Mouse (Mus musculus) cerebellum, adult 18-20 months (tissue): ENCODE results near the gene Lsr.
A peak's percentile ranks its signal among the peaks of the same experiment; 100 is the strongest.
"Not testable (repeated sequence)": the region's sequence is repeated elsewhere in the genome, so short reads cannot be mapped to it uniquely, and the experiment has no call there.

Source experiments
- DNase-seq, 2 experiments: peaks; one replicate each; pipeline ENCODE4 v3.0.0; 2021

Lsr gene

GRCm38 (mm10) chr7:30959786-30960349, 13.4 kb downstream of the Lsr start:
- DNase-seq: no peak

GRCm38 (mm10) chr7:30958866-30959487, 14.3 kb downstream of the Lsr start:
- no peak for DNase-seq

DNA sequence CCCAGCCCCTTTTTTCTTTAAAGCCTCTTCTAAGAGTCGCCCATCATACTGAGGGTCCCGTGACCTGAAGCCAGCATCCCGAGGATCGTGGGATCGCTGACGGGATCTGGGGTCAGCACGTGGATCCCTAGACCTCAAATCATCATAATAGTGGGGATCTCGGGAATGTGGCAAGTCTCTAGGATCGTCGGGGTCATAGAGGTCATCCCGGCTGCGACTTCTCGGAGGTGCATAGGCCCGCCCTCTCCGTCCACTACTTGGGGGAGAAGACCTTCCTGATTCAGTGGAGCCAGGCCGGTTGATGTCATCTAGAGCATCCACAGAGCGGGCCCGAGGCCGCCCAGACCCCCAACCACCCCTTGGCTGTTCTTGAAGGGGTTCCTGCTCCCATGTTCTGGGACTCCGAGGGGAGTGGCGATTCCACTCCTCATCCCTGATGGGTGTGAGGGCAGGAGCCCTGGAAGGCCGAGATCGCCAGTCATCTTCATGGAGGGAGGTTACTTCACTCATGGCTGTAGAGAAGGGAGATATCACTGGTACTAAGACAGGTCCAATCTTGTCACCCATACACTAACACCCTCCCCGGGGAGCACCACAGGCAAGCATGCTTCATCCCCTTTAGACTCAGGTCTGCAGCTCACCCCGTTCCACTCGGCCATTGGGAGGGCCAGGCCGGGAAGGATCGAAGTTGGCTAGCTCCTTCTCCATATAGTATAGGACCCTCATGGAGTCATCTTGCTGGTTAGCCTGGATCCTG, 15.0 kb downstream of the Lsr start:
- peak; percentile 33 to 36 for DNase-seq

DNA sequence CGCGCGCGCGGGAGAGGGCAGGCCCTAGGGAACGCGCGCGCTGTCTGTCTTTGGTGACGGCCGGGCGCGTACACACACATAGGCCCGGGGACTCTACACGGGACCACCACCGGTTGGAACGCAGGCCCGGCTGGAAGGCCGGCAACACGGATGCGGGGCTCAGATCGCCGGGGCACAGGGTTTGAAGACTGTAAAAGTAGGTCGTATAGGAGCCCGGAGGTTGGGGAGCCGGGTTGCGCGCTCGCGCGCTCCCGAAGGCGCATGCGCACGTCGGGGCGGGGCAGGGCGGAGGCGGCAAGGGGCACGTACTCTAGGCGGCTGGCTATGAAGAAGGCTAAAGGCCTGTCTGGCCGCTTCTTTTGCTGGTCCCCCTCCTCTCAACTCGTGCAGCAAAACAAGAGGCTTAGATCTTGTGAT, 15.9 kb downstream of the Lsr start:
- DNase-seq: peak; percentile 90 to 96

DNA sequence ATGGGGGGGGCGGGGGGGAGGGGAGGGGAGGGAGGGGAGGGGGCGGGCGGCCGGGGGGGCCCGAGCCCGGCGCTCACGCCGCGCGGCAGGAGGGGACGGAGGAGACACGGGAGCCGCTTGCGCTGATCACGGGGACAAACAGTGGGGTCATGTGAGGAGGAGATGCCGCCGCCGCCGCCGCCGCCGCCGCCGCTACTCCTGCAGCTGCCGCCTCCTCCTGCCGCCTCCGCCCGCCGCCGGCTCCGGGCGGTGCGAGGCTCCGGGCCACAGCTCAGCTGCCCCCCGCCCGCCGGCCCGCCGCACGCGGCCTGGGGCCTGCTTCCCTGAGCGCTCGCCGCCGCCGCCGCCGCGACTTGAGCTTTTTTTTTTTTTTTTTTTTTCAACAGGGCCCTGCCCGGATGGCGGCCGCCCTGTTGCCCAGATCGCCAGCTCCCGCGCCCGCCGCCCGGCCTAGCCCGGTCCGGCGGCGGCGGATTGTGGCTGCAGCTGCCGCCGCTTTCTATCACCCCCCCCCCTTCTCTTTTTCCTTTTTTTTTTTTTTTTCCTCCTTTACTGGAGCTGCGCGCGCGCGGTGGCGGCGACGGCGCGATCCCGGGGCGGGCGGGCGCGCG, 16.4 kb downstream of the Lsr start, which contains the start of gene Usf2:
Gene Usf2, minus strand, starts transcription at position 48 of the 611 bp plus-strand sequence.
- DNase-seq: peak; percentile 83

- DNase-seq: peak in 1 of 2 experiments; percentile 74
These were observed 16.9 kb downstream of the Lsr start for GRCm38 (mm10) chr7:30956357-30956751.

- peak; percentile 91 to 94 for DNase-seq
These were observed 17.5 kb downstream of the Lsr start for GRCm38 (mm10) chr7:30955584-30956356.

DNA sequence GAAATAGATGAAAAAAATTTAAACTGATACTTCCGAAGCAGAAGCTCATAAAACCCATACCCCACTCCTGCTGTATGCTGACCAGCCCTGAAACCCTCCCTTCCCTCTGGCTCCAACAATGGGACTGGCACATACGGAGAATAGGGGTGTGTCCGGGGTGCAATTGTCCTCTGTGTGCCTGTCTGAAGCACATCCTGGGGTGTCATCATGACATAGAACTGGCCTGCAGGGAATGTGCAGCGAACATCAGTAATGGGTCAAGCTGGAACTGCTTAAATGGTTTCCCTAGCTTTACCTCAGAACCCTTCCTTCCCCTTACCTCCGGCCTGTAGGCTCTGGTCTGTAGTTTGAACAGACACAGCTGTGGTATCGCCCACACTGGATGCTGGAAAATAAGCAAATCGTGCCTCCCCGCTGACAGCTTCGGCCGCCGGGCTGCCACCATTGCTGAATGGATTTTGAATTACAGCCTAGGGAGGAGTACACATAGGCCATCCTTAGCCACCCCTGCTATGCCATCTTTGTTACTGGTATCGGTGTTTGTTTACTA, 18.2 kb downstream of the Lsr start:
- no peak for DNase-seq

GRCm38 (mm10) chr7:30954036-30954435, 19.2 kb downstream of the Lsr start:
- DNase-seq: no peak

DNA sequence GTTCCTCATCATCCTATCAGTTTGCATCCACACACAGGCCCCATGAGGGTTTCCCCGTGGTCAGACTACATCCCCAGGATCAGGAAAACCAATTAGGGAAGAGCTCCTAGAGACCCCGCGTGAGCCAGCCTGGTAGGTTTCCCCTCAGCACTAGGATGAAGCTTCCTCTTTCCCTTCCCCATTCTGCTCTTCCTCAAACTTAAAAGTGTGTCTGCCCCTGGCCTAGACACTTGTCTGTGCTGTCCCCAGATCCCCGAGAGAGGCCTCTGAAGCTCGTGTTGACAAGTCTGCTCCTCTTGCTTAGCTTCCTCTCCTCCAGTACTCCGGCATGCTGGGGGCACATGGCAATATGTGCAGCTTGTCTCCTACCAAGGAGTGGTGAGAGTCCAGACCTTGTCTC, 19.8 kb downstream of the Lsr start:
- no peak for DNase-seq

DNA sequence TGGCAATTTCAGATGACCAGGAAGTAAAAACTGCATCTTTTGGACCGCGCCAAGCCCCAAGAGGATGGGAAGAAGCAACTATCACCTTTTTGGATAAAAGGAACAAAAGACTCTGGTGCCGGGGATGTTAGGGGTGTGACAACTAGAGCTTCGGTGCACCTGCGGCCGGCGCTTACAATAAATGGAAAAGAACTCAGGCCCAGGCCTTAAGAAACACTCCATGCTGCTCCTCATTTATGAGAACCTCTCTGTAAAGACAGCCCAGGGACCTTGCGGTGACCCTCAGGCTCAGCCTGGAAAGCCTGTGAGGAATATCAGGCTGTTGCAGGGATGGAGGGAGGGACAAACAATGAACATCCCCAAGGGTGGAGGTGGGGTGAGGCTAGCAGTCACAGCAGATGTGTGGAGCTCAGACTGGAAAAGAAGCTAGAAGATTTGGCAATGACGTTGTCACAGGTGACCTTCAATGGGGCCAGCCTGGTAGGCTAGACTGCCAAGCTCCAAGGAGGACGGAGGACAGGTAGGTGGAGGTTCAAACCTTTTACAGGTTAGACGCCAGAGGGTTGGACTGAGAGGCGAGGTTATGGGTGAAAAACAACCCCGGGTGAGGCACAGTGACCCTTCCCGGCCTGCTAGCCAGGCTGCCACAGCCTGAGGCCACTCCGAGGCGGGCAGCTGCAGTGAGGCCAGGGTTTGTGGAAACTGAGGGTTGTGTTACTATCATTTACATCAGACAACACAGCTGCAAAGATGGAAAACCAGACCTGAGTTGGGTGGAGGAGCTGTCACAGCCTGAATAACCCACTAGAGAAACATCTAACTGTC, 20.6 kb downstream of the Lsr start:
- no peak for DNase-seq

- DNase-seq: not testable (repeated sequence)
These were observed 23.4 kb downstream of the Lsr start for GRCm38 (mm10) chr7:30949902-30950301.

GRCm38 (mm10) chr7:30945876-30946275, 27.4 kb downstream of the Lsr start:
- no peak for DNase-seq

GRCm38 (mm10) chr7:30945466-30945865, 27.8 kb downstream of the Lsr start:
- not testable (repeated sequence) for DNase-seq

DNA sequence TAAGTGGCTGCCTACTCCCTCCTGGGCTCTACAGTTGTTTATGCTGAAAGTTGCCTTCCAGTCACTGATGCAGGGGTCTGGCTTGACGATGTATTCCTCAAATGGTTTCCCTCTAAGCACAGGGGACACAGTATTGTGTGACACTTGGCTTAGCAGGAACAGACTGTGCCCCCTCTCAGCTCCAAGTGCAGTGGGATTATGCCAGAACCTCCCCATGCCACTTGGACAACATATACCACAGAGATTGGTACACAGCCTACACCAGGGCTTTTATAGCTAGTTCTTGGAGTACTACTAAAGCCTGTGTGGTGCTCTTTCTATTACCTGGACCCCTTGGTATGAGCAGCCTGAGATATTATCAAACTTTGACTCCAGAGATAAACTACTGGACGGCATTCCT, 28.6 kb downstream of the Lsr start:
- not testable (repeated sequence) for DNase-seq

- DNase-seq: no peak
These were observed 29.2 kb downstream of the Lsr start, which contains the start of gene Hamp for GRCm38 (mm10) chr7:30943909-30944635. Gene Hamp (minus strand): TSS chr7:30944032.

GRCm38 (mm10) chr7:30942365-30942764, 30.9 kb downstream of the Lsr start:
- DNase-seq: not testable (repeated sequence)

GRCm38 (mm10) chr7:30940070-30940469, 33.2 kb downstream of the Lsr start:
- DNase-seq: not testable (repeated sequence)

DNA sequence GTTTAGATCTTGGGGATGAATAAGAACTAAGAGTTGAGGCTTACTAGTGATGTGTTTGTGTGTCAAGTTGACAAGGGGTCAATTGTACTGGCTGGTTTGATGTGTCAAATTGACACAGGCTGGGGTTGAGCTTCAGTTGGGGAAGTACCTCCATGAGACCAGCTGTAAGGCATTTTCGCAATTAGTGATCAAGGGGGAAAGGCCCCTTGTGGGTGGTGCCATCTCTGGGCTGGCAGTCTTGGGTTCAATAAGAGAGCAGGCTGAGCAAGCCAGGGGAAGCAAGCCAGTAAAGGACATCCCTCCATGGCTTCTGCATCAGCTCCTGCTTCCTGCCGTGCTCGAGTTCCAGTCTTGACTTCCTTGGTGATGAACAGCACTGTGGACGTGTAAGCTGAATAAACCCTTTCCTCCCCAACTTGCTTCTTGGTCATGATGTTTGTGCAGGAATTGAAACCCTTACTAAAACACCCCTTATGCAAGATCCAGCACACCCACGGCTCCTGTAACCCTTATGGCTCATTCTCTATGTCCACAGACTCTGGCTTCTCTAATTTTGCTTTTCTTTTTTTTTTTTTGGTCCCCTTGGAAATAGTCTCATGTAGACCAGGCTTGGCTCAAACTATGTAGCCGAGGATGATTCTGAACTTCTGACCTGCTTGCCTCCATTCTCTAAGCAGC, 37.7 kb downstream of the Lsr start:
- DNase-seq: not testable (repeated sequence)

DNA sequence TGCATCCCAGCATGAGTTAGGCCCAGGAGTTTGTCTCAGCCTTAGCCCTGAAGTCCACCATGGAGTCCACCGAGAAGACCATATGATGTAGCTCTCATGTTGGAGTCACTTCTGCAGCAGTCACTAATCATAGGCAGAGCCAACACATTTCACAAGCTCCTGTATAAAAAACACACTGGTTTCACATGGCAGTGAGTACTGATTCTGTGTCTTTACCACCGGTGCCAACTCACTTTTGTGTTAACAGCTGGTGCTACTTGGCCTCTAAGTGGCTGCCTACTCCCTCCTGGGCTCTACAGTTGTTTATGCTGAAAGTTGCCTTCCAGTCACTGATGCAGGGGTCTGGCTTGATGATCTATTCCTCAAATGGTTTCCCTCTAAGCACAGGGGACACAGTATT, 48.7 kb downstream of the Lsr start, which contains the start of gene Hamp2:
Gene Hamp2, minus strand, starts transcription at position 101 of the 400 bp plus-strand sequence.
- not testable (repeated sequence) for DNase-seq
